Mouse (Mus musculus) midbrain, postnatal 0 days (tissue): ENCODE measurements around the gene Ptpdc1. TPM values are rescaled to one million over a fixed set of nuclear protein-coding genes. Genes with fewer than 3 reads are reported as not detected.

Source experiments
- ATAC-seq: fragments of 200-750 bp; cut with Nextera tagmentation; 2 replicates; pipeline ENCODE4 v1.8.0; 2017; ENCODE audit warnings: moderate number of reproducible peaks, mild to moderate bottlenecking, moderate TSS enrichment, moderate library complexity; ENCODE audit not compliant: low FRiP score
- DNase-seq: peaks from one replicate; pipeline ENCODE4 v3.0.0-alpha.2; 2015; ENCODE audit warnings: low spot score
- H3K27ac ChIP-seq: fragments of 300-500 bp; sonication (generic); 2 replicates; pipeline ENCODE4 v1.5.1; 2014; ENCODE audit warnings: low read depth, mild to moderate bottlenecking, low read length, mixed read lengths
- H3K27me3 ChIP-seq: fragments of 300-500 bp; sonication (generic); 2 replicates; pipeline ENCODE4 v1.6.1; 2014; ENCODE audit warnings: low read length, control low read depth, mixed read lengths; ENCODE audit not compliant: insufficient read depth
- H3K36me3 ChIP-seq: fragments of 300-500 bp; sonication (generic); 2 replicates; pipeline ENCODE4 v1.6.1; 2014; ENCODE audit warnings: low read length, control low read depth, mixed read lengths; ENCODE audit not compliant: insufficient read depth
- H3K4me1 ChIP-seq: fragments of 300-500 bp; sonication (generic); 2 replicates; pipeline ENCODE4 v1.6.1; 2014; ENCODE audit warnings: mild to moderate bottlenecking, control low read depth, antibody characterized with exemption, low read length, mixed read lengths; ENCODE audit not compliant: insufficient read depth
- H3K4me2 ChIP-seq: fragments of 300-500 bp; sonication (generic); 2 replicates; pipeline ENCODE4 v1.6.1; 2014; ENCODE audit warnings: low read depth, mild to moderate bottlenecking, low read length, mixed read lengths; ENCODE audit not compliant: poor library complexity, severe bottlenecking
- H3K4me3 ChIP-seq: fragments of 300-500 bp; sonication (generic); 2 replicates; pipeline ENCODE4 v1.5.1; 2014; ENCODE audit warnings: low read depth, mild to moderate bottlenecking, low read length, moderate library complexity
- H3K9ac ChIP-seq: fragments of 300-500 bp; sonication (generic); replicated peaks from 2 replicates; pipeline ENCODE4 v1.6.1; 2014; ENCODE audit warnings: mild to moderate bottlenecking, low read length, moderate library complexity, mixed read lengths; ENCODE audit not compliant: poor library complexity, severe bottlenecking
- H3K9me3 ChIP-seq: fragments of 300-500 bp; sonication (generic); 2 replicates; pipeline ENCODE4 v1.6.1; 2016; ENCODE audit warnings: low read length, control low read depth
- CTCF ChIP-seq: IDR thresholded peaks from 2 replicates; pipeline ENCODE4 v1.5.1; 2016; ENCODE audit warnings: antibody characterized with exemption, mild to moderate bottlenecking
- WGBS: fragments of 180-500 bp; shearing (Covaris S2); extraction: QIAGEN DNeasy Blood & Tissue Kit; methylation state at CpG from one replicate; pipeline ENCODE4 v1.1.7; 2014; 5-methylcytosine and 5-hydroxymethylcytosine counted together
- polyA plus RNA-seq: library from polyadenylated mRNA; unstranded; fragments of >200 nt; fragmentation: Nextera tagmentation; extraction: Ambion mirVana; gene quantifications from 2 replicates; pipeline ENCODE4 v1.2.1, GENCODE M21; 2015
- total RNA-seq: library from RNA; depleted of rRNA; stranded (reverse); fragments of >200 nt; gene quantifications from 2 replicates; pipeline ENCODE4 v1.2.3, GENCODE M21; 2014

Ptpdc1 gene
- total and polyA plus RNA-seq, 2 experiments from 2014 or later, result 15.3 to 36.3 TPM

- DNase-seq (no peak), ATAC-seq (no peak)
- Histone ChIP-seq H3K36me3 (no peaks in the 10 kb centered on the region), H3K9me3 (no peaks in the 10 kb centered on the region), H3K27ac (no peak overlapping the region), H3K4me2 (no peak overlapping the region), H3K4me3 (no peak overlapping the region), H3K9ac (no peak overlapping the region), H3K27me3 (peaks cover 72% of the 10 kb centered on the region), H3K4me1 (peaks cover 3% of the 10 kb centered on the region; the same call in 1 of the 2 replicates)
- 5% methylated on average over 4 of the region's 4 CpGs for WGBS
- no peak for TF ChIP-seq CTCF
Measured at GRCm38 (mm10) chr13:48667461-48667860, 42.0 kb upstream of the Ptpdc1 start.

- Histone ChIP-seq H3K4me1 (peaks cover 3% of the 10 kb centered on the region; the same call in 1 of the 2 replicates), H3K36me3 (no peaks in the 10 kb centered on the region), H3K27me3 (peaks cover 75% of the 10 kb centered on the region), H3K4me3 (no peak overlapping the region), H3K9me3 (no peaks in the 10 kb centered on the region), H3K4me2 (no peak overlapping the region), H3K9ac (no peak overlapping the region), H3K27ac (no peak overlapping the region)
- DNase-seq (no peak), ATAC-seq (no peak)
- no peak for TF ChIP-seq CTCF
- WGBS, result 1% methylated on average over 58 of the region's 58 CpGs
Measured at GRCm38 (mm10) chr13:48665656-48666597, 40.5 kb upstream of the Ptpdc1 start.

- Histone ChIP-seq H3K36me3 (no peaks in the 10 kb centered on the region), H3K4me1 (peaks cover 3% of the 10 kb centered on the region; the same call in 1 of the 2 replicates), H3K4me3 (0 out of 2 replicates have a peak overlapping the region, but pooled peaks have one; percentile 2), H3K27ac (no peak overlapping the region), H3K9ac (no peak overlapping the region), H3K4me2 (no peak overlapping the region), H3K9me3 (no peaks in the 10 kb centered on the region), H3K27me3 (peaks cover 78% of the 10 kb centered on the region)
- no peak for ATAC-seq
- 1% methylated on average over 39 of the region's 39 CpGs for WGBS
- no peak for DNase-seq
- TF ChIP-seq CTCF, result no peak
Measured at GRCm38 (mm10) chr13:48664916-48665655, 39.6 kb upstream of the Ptpdc1 start.

GRCm38 (mm10) chr13:48663988-48664339 lies 38.5 kb upstream of the Ptpdc1 start:
- no peak for DNase-seq
- no peak overlapping the region for H3K4me2 ChIP-seq
- H3K4me1 ChIP-seq, result peaks cover 3% of the 10 kb centered on the region; the same call in 1 of the 2 replicates
- no peaks in the 10 kb centered on the region for H3K9me3 ChIP-seq
- 10% methylated on average over 7 of the region's 7 CpGs for WGBS
- no peaks in the 10 kb centered on the region for H3K36me3 ChIP-seq
- no peak overlapping the region for H3K4me3 ChIP-seq
- no peak for ATAC-seq
- peaks cover 79% of the 10 kb centered on the region for H3K27me3 ChIP-seq
- H3K9ac ChIP-seq, result no peak overlapping the region
- no peak overlapping the region for H3K27ac ChIP-seq
- TF ChIP-seq CTCF, result no peak

- Histone ChIP-seq H3K4me1 (peaks cover 3% of the 10 kb centered on the region; the same call in 1 of the 2 replicates), H3K27ac (no peak overlapping the region), H3K36me3 (no peaks in the 10 kb centered on the region), H3K9me3 (no peaks in the 10 kb centered on the region), H3K4me3 (peak overlapping the region; percentile 31), H3K4me2 (peak overlapping the region; percentile 51), H3K27me3 (peaks cover 79% of the 10 kb centered on the region), H3K9ac (no peak overlapping the region)
- DNase-seq (no peak), ATAC-seq (no peak)
- WGBS, result 4% methylated on average over 53 of the region's 54 CpGs
- no peak for TF ChIP-seq CTCF
Measured at GRCm38 (mm10) chr13:48663211-48663987, 37.9 kb upstream of the Ptpdc1 start.
